Mouse (Mus musculus): Measurements from ENCODE around the gene 2310033P09Rik.
"Not testable (repeated sequence)": the region's sequence is repeated elsewhere in the genome, so short reads cannot be mapped to it uniquely, and the experiment has no call there.

2310033P09Rik gene

DNA sequence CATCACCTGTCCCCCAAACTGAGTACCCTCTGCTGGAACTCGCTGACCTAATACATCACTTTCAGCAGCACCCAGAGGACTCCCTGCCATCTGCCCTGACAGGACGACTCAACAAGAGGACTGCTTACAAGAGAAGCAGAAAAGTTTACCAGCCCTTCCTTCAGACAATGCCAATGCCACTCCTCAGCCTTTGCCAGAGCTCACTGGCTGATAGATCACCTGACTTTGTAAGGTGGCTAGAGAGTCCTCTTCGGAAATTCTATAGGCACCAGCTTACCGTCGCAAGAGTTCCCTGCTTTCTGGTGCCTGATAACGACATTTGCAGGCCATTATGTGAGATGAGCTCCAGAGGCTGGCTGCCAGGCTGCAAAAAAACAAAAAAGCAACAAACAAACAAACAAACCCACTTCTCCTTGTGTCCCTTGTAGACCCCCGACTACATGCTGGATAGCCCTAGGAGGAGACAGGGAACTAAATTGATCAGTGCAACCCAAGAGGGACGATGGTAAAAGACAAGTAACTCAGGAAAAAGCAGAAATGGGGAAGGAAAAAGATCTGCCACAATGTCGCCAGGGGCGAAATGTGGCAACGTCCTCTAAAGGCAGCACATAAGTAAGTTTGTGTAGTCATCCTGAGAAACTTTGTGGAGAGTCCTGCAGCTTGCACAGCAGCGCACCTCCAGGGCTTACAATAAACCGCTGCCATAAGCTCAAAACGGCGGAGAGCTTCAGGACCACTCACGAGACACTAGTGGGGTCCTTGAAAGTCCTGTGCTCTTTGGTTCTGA lies 6.7 kb upstream of the 2310033P09Rik start:
- DNase-seq (ENCODE audit: low spot score) = no peak

DNA sequence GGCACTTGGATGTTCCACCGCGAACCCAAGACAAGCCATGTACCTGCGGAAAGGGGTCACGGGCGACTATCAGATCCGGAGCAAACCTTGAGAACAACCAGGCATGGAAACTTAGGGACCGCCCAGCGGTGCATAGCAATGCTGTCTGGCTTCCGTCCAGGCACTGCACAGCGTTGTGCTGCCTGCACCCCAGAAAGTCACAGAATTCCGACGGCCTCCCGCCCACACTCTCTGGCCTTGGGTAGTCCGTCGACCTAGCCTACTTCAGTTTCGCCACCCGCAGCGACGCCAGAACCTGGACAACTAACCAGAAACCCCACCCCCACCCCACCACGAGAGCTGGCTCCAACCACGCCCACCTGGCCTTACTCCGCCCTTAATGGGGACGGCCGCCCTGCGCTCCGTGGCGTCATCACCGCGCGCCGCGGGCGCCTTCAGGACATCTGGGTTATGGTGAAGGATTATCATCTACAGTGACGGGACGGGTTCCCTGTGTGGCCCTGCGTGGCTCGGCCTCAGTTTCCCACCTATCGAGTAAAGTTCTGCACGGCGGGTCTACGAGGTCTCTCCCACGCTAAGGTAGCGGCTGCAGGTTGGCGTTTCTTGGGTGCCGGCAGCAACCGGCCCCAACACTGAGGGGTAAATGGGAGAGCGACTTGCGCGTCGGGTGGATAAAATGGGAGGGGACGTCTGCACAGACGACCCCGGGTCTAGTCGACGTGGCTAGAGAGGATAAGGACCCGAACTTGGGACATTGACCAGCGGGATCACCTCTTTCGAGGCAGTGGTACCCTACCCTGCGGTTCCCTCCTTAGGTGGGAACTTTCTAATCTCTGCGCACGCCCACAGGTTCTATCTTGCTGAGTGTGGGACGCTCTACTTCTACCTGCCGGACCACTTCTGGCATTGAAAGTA lies 5.8 kb upstream of the 2310033P09Rik start, which contains the start of gene Mrpl55:
Mrpl55 (plus strand) TSS at position 406 of the 915 bp plus-strand sequence.
- peak; percentile 96 for DNase-seq (ENCODE audit: low spot score)

DNA sequence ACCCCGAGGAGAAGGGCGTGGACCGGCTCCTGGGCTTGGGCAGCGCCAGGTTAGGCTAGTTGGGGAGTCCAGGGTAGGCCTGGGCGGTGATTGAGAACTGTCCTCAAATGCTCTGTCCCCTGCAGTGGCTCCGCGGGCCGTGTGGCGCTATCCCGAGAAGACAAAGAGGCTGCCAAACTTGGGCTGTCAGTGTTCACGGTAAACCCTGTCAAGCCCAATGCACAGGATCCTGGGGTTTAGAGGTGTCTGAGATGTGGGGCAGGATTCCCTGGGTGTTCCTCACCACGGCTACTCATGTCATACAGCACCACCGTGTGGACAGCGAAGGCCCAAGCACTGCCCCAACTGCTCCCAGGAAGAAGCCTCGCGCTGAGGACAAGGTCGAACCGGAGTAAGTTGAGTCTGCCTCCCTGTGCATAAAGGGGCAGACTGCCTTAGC lies 901 bp downstream of the 2310033P09Rik start:
- peak; percentile 77 for DNase-seq (ENCODE audit: low spot score)

DNA sequence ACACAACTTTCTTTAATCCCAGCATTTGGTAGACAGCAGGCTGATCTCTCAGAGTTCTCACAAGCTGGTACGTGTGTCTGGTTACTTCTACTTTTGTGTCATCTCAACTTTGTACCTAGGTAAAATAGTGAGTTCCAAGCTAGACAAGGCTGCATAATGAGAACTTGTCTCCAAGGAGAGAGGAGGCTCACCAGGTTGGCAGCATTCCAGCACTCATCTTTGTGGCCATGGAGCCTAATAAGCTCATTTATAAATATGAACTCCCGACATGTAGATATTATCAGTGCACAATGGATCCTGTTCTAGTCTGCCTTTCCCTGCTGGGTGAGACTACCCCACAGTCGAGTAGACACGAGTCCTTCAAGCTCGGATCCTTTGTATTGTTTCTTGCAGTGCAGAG lies 1.5 kb downstream of the 2310033P09Rik start:
- no peak for DNase-seq (ENCODE audit: low spot score)

DNA sequence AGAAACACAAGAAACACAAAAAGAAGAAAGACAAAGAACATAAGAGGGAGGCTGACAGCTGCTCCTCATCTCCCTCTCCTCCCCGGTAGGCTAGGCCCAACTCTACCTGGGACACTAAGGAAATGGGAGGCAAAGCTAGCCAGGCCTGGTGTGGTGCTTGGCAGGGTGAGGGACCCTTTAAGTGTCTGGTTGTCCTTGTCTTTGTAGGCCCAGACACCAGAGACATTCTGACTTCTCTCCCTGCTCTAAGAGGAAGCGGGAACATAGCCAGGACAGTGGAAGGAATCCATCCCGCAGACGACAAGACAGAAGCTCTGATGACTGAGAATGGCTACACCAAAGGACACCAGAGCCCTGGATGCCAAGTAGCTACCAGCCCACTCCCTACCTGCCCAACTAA lies 1.9 kb downstream of the 2310033P09Rik start:
- no peak for DNase-seq (ENCODE audit: low spot score)

DNA sequence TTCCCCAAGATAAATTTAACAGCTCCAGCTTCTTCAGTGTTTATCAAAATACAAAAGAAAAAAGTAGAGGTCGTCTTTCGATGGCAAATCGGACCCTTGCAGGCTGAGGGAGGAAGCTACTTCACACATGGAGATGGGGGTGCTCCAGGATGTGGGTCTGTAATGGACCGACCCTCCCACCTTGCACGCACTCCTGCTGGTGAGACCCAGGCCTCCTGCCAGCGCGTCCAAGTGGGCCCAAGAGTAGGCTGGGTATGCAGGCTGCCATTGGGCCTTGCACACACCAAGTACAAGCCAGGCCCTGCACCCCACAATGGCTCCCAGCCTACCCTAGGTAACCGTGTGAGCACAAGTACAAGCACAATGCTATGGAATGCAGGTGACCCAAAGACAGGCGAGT lies 3.4 kb downstream of the 2310033P09Rik start:
- DNase-seq (ENCODE audit: low spot score) = not testable (repeated sequence)

DNA sequence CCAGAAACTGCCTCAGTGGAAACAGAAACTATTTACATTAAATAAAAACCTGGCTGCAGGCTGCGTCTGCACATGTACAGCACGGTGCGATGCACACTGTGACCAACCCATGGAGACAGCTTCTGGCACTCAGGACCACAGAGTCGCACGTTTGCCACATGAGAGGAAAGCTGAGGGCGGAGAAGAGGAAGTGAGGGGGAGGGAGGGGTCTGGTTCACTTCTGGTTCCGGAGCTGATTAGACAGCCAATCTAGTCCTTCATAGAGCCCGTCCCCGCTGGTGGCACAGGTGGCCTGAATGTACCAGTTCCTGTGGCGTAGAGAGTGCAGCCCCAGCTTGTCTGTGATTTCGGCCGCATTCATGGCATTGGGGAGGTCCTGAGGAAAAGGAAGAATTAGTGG lies 4.2 kb downstream of the 2310033P09Rik start:
- not testable (repeated sequence) for DNase-seq (ENCODE audit: low spot score)

DNA sequence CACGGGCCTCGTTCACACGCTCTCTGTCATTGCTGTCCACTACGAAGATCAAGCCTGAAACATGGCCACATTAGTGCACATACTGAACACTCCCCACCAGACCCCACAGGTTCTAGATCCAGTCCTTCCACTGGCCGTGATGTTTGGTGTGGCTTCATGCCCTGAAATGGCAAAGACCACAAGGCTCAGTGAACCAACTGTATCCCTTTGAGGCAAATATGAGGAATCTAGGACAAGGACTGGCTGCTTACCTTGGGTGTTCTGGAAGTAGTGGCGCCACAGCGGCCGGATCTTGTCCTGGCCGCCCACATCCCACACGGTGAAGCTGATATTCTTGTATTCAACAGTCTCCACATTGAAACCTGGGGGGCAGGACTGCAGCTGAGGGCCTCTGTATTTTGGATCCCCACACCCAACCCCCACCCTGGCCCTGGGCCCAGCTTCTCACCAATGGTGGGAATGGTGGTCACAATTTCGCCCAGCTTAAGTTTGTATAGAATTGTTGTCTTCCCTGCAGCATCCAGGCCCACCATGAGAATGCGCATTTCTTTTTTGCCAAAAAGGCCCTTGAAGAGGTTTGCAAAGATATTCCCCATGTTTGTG lies 4.9 kb downstream of the 2310033P09Rik start:
- DNase-seq (ENCODE audit: low spot score) = no peak

DNA sequence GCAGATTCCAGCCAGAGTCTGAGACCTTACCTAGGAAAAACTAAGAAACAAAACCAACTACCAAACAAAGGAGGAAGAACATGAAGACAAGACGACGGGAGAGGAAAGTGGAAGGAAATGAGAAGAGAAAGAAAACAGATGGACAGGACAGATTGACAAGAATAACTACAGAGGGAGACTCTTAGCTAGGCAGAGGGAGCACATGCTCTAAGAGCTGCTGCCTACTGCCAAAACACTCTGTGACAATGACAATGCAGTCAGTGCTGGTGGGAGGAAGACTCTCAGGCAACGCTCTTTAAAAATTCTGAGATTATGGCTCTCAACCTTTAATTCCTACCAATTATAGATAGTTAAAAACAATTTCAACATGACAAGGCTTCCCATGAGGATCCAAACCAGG lies 8.8 kb downstream of the 2310033P09Rik start:
- DNase-seq (ENCODE audit: low spot score) = no peak

DNA sequence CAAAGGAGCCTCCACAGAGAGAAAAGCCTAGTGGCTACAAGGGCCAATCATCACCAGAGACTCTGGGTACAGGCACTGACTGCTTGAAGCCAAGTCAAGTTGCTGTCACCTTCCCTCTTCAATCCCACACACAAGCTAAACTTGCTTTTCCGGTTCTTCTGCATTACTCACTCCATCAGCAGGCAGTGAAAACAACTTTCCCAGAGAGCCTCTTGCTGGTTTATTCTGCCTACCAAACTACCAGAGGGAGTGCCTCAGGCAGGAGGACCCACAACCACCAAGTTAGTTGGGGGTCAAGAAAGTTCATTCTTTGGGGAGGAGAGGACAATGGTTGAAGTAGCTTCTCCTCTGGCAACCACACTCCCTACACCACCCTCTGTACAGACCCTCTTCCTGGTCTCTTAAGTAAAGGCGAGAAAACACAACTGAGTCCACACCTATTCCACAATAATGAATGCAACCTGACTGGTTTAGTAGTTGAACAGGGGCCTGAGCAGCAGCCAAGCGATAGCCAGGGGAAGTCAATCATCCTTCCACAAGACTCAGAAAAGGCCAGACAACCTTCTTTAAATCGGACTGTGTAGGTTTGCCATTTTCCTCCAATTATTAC lies 10.4 kb downstream of the 2310033P09Rik start:
- peak; percentile 68 for DNase-seq (ENCODE audit: low spot score)

DNA sequence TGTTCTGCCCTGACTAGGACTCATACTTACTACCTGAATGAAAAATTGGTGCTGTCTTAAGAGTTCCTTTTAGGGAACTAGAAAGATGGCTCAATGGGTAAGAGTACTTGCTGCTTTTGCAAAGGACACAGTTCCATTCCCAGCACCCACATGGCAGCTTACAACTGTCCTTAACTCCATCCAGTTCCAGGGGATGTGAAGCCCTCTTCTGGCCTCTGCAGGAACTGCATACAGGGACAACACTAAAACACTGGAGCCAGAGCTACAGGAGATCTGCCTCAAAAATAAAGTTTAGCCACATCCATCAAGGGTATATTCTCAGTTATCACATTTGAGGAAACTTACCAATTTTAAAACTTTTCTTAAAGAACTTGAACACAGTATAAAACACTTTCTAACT lies 10.9 kb downstream of the 2310033P09Rik start:
- no peak for DNase-seq (ENCODE audit: low spot score)

DNA sequence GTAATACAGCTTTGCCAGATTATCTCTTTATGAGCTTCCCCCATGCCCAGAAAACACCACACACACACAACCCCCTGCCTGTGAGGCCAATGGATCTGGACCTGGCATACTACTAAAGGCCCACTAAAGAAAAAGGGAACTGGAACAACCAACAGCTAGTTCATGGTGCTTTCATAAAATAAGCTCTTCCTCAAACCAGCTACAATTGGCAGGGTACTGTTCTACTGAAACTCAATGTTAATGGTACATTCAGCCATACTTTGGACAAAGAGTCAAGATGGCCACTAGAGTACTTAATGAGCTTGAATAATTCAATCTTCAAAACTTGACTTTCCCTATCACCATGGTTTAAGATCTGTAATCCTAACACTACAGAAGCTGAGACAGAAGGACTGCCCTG lies 13.5 kb downstream of the 2310033P09Rik start:
- no peak for DNase-seq (ENCODE audit: low spot score)

DNA sequence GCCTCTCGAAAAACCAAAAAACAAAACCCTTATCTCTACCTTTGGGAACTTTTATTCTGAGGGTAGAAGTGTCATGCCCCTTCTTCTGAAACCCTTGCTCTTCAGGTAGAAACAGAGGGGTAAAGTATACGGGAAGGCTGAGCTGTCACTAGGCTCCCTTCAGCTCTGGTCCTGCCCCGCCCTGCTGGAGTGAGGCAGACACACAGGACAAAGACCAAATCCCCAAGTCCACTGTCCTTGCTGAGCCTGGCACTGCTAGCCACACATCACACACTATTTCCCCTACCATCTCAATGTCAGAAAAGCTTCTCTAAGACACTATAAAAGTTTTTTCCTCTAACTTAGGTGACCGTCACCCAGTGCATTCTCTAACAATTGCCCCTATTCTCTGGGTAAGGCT lies 14.2 kb downstream of the 2310033P09Rik start:
- DNase-seq (ENCODE audit: low spot score) = no peak

DNA sequence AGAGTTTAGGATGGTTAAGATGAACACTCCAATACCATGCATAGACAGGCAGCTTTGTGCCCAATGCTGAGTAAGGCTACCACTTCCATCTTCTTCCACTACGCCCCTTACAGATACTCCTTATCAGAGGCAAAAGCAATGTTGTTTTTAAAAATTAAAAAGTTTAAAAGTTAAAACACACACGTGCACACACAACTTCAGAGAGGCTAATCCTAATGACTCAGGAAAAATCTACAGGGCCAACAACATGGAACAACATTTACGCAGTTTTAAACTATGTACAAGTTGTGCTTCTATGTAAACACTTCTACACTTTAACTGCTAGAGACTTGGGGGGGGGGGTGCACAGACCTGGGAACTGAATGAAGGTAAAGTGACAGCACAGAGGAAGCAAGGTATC lies 15.9 kb downstream of the 2310033P09Rik start:
- DNase-seq (ENCODE audit: low spot score) = no peak

DNA sequence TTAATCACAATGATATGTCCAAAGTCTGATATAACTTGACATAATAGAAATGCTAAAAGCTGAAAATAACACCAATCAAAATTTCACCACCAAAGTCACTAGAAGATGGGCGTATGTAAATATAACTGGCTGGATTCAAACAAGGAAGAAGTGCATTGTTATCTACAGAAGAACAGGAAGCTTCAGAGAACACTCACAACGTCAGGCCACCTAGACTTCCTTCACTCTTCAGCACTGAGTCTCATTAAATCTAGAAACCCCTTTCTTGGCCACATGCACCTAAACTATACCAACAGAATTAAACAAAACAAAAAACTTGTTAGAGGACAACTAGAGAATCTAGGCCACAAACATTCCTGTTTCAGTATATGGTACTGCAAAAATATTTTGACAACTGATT lies 16.3 kb downstream of the 2310033P09Rik start:
- DNase-seq (ENCODE audit: low spot score) = no peak

DNA sequence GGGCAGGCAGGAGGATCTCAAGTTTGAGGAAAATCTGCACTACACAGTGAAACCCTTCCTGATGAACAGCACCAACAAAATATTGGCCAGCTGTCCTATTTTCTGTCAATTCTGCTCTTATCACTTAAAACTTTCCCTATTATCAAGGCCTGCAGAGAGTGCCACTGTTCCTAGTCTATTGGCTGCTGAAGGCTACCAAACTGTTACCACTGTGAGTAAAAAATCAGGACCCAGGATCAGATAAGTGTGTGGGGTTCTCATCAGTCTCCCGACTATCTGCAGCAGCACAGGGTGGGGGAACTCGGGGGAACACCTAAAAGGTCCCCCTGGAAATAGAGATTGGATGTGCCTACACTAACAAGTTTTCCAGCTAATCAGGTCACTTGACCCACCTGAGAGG lies 17.0 kb downstream of the 2310033P09Rik start:
- DNase-seq (ENCODE audit: low spot score) = no peak

DNA sequence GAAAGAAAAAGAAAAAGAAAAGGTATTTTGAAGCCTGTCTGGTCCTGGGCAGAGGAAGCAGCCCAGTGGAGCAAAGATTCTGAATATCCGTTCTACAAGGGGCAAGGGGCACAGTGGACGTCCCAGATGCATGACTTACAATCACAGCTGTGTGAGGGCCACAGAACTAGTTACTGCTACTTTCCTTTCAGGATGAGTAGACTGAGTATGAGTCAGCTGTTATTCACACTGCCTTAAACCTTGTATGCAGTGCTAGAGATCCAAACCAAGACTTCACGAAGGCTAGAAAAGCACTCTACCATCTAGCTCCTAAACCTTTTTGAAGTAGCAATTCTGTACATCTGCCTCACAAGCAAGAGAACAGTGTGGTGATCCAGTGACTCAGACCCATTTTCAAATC lies 18.1 kb downstream of the 2310033P09Rik start:
- DNase-seq (ENCODE audit: low spot score) = no peak

DNA sequence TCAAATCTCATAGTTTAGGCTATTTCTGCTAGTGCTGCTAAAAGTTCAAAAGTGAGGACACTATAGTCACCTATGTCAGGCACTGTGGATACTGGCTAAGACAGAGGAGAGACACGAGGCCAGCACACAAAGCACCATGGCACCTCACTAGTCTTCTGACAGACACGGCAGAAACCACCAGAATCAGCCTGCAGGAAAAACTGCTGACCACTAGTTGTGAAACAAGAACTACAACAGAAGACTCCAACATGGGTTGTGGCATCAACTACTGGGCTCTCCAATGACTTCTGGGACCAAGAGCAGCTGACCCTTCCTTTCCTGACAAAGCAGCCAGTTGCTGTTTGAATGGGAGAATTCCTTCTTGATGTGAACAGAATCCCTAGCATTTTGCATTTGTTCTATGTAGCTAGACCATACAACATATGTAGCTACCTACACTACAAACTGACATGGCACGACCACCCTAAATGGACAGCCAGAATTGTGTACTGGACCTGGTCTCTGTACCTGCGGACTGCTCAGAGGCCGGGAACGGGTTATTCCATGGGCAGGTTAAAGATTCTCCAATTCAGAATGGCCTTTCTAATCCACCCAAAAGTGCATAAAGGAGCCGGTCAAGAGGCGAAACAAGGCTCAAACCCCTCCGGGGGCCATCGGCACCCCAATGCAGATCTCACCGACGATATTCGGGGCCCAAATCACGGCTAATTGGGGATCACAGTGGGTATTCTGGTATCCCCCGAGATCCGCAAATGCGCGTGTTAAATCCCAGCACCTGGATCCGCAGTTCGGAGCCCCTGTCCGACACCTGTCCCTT lies 18.9 kb downstream of the 2310033P09Rik start:
- no peak for DNase-seq (ENCODE audit: low spot score)

DNA sequence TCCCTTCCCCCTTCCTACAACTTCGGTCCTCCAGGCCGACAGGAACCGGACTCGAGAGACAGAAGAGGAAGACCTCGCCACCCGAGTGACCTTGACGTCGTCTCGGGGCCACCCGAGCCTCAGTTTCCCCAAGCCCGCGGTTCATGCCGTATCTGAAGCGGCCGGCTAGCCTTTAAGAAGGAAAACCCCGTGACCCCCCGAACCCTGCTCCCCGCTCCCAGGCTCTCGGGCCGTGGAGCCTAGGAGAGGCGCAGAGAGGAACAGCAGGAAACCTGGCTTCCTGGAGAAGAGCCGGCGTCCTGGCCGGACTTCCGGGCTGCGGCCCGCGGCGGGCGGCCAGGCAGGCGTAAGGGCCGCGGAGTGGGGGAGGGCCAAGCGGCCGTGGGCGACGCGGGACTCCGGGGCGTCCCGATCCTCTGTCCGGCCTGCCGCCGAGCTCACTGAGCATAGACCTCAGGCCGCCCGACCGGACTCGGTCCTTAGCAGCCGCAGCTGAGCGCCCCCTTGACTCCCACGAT lies 19.5 kb downstream of the 2310033P09Rik start:
- DNase-seq (ENCODE audit: low spot score) = no peak

DNA sequence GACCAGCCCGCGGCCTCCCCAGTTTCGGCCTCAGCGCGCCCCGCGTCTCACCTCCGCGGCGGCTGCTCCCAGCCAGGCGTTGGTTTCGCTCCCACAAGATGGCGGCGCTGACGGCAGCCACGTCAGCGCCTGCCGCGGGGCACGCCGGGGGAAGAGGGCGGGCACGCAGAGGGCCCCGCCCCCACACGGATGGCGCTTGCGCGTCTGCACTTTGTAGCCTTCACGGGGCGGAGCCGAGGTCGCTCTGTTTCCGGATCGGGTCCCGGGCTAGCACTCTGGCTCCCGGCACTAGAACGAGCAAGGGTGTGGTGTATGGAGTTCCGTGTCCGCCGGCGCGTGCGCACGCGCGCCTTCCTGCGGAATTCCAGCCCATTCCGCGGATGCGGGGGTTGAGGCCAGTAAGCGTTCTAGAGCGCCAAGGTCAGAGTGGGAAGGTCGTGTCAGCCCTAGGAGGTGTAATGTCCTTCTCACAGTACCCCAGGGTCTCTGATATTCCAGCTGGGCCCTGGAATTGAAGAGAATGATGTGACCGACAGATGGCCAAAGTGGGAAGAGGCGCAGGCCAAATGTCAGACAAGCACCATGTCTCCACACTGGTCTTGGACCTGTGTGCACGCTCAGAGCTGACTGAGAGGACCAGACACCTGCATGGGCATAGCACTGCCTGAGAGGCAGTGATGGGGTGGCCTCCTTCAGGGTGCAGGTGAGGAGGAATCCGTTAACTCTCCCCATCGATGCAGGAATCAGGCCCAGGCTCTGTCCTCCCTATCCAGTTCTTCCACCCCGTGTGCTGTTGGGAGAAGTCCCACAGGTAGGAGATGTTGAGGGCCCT lies 20.2 kb downstream of the 2310033P09Rik start, which contains the start of gene Arf1:
Arf1 (minus strand) TSS at position 149 of the 832 bp plus-strand sequence.
- peak; percentile 97 for DNase-seq (ENCODE audit: low spot score)
